Mouse (Mus musculus) monocyte, adult 5-6 weeks (primary cell): ENCODE measurements around the gene Ddx42. TPM values are rescaled to one million over a fixed set of nuclear protein-coding genes. Genes with fewer than 3 reads are reported as not detected.
"Not testable (repeated sequence)": the region's sequence is repeated elsewhere in the genome, so short reads cannot be mapped to it uniquely, and the experiment has no call there.

Experiments
- ATAC-seq: fragments of 153-309, 156-312 bp; replicated peaks from 2 replicates; pipeline ENCODE4 v1.8.0; 2017; ENCODE audit warnings: mild to moderate bottlenecking; ENCODE audit not compliant: low TSS enrichment, insufficient number of reproducible peaks, severe bottlenecking, poor library complexity, low FRiP score
- total RNA-seq: library from RNA; stranded (forward); fragments of 200-1000, 200-491, 200-594 nt; gene quantifications from 3 replicates; pipeline ENCODE4 v1.2.3, GENCODE M21; 2017

The Ddx42 gene
- total RNA-seq, 1 experiment from 2014 or later = 119 TPM

- 0 out of 2 replicates have a peak, but pooled peaks have one; percentile 33 for ATAC-seq
These were observed 18.4 kb upstream of the Ddx42 start for GRCm38 (mm10) chr11:106198277-106198676.

- not testable (repeated sequence) for ATAC-seq
These were observed 16.7 kb upstream of the Ddx42 start for GRCm38 (mm10) chr11:106199997-106200396.

DNA sequence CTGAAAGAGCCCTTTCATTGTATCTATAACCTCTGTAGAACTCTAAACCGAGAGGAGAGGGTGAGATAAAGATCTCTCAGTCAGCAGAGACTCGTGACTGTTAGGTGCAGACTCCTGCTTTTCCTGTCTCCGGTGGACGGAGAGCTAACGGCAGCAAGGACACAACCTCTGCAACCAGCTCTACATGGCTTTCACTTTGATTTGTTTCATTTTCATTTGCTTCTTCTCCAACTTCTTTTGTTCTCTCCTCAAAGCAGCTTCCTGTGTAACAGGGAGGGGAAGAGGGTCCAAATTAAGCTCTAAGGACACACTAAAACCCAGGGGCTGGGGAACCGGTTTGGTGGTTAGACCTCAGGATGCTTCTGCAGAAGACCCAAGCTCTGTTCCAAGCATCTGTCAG is 16.0 kb upstream of the Ddx42 start:
- ATAC-seq = no peak

DNA sequence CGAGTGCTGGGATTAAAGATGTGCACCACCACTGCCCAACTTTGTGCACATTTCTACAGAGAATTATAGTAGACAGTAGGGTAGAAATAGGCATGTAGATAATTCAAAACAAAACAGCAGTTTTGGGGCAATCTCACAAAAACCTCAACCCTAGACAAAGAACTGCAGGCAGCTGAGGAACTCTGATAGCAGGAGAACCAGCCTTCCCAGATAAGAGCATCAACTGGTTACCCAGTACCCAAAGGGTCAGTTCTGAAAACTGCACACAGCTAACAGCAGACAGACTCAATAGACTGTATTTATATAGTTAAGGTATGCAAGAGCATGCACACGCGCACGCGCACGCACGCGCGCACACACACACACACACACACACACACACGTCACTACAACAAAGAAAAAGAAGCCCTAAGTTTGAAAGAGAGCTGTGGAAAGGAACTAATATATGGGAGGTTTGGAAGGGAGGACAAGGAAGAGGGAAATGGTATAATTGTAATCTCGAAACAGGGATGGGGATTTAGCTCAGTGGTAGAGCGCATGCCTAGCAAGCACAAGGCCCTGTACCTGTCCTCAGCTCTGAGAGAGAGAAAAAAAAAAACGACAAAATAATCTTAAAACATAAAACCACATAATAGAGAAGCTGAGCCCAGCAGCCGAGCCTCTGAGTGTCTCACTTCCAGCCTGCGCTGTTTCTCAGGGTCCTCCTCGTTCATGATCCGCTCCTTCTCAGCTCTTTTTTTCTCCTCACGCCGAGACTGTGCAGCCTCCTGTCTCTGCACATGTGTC is 15.2 kb upstream of the Ddx42 start:
- ATAC-seq = no peak

DNA sequence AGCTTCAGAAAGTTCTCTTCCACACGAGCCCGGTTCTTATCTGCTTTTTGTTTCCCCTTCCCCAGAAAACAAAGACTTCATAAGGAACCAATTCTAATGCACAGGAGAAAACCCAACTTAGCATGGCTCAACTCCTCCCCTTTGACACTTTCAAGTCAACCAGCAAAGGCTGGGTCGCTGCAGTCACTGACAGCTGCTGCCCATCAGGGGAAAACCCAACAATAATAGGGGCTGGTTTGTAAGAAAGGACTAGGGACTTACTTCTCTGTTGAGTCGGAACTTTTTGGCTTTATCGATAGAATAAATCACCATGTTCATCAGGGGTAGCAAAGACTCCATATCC is 14.6 kb upstream of the Ddx42 start, which contains the start of gene Strada:
Gene Strada (minus strand): TSS at position 46 of the 343 bp plus-strand sequence.
- ATAC-seq = no peak

GRCm38 (mm10) chr11:106212771-106213170 is 4.0 kb upstream of the Ddx42 start:
- no peak for ATAC-seq

- ATAC-seq = no peak
These were observed 1.9 kb upstream of the Ddx42 start for GRCm38 (mm10) chr11:106214856-106215255.

- no peak for ATAC-seq
These were observed 1.3 kb upstream of the Ddx42 start for GRCm38 (mm10) chr11:106215450-106215859.

GRCm38 (mm10) chr11:106215927-106216729 is 598 bp upstream of the Ddx42 start, which contains the start of gene Ccdc47:
Gene Ccdc47 (minus strand): TSS chr11:106216344.
- peak; percentile 93 for ATAC-seq

DNA sequence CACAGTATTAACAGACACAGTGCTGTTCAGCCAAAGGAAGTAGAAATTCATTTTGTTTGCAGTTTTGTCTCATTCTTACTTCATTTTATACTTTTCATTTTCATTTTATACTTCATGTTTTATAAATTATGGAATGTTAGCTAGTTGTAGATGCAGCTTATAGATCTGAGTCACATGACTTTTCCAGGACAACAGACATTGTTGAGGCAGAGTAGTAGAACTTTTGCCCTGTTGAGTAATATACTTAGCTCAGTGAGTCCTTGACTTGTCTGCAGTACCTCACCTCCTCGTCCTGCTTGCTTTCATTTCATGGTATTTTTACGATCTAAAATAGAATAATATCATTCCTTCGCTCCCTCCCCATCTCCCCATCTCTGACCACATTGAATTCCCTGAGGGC is 3.9 kb downstream of the Ddx42 start:
- ATAC-seq = no peak

- ATAC-seq = not testable (repeated sequence)
These were observed 17.3 kb downstream of the Ddx42 start for GRCm38 (mm10) chr11:106233978-106234377.

DNA sequence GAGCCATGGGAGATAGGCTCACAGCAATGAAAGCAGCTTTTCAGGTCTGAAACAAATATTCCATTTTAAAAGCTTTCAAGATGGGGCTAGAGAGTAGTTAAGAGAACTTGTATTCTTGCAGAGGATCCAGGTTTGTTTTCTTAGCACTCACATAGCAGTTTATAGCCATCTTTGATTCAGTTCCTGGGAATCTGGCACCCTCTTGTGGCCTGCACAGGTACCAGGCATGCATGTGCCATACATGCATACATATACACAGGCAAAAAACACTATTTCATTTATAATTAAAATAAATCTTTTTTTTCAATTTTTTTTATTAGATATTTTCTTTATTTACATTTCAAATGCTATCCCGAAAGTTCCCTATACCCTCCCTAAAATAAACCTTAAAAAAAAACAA is 30.1 kb downstream of the Ddx42 start:
- ATAC-seq = no peak

DNA sequence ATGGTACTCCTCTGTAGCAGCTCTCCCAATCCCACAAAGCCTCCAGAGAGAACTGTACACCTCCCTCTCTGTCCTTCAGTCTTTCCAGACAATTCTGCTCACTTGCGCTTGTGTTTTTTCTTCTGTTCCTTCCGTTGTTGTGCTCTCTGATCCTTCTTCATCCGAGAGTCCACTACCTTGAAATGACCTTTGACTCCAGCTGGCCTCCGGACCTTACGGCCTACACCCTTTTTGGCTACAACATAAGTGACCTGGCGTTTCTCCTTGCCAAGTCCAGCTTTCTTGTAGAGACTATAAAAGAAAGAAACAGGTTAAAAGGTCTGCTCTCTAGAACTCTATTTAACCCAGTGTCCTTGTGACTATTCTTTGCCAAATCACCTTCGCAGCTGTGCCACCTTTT is 32.6 kb downstream of the Ddx42 start:
- no peak for ATAC-seq

GRCm38 (mm10) chr11:106254767-106255166 is 38.0 kb downstream of the Ddx42 start:
- no peak for ATAC-seq

- no peak for ATAC-seq
These were observed 38.4 kb downstream of the Ddx42 start for GRCm38 (mm10) chr11:106255174-106255573.

GRCm38 (mm10) chr11:106255685-106256451 is 39.1 kb downstream of the Ddx42 start, which contains the start of the genes Ftsj3 and Psmc5:
Gene Ftsj3 (minus strand): TSS chr11:106256079.
Gene Psmc5 (plus strand): TSS chr11:106256154.
- peak; percentile 94 for ATAC-seq

GRCm38 (mm10) chr11:106256775-106257174 is 40.0 kb downstream of the Ddx42 start:
- ATAC-seq = no peak

- ATAC-seq = no peak
These were observed 44.2 kb downstream of the Ddx42 start for GRCm38 (mm10) chr11:106260826-106261450.
